Mouse (Mus musculus) CH12.LX (cell line): ENCODE measurements at regions not wholly inside any gene's neighbourhood (a gene's known extent, or its start where the extent isn't known, plus 50 kb on each side); places are given as distances from the start of the nearest gene placed in this dataset.

Source experiments
- DNase-seq: peaks from one replicate; pipeline ENCODE4 v3.0.0-alpha.2; 2013; ENCODE audit errors: extremely low read depth
- H3K27ac ChIP-seq: 2 replicates; pipeline ENCODE4 v1.5.1; 2012; ENCODE audit warnings: low read depth, mild to moderate bottlenecking, control low read depth, moderate library complexity; ENCODE audit not compliant: insufficient read depth
- H3K27me3 ChIP-seq: replicated peaks from 2 replicates; pipeline ENCODE3; 2012; ENCODE audit warnings: inconsistent platforms
- H3K36me3 ChIP-seq, 2 experiments: replicated peaks in 1 of 2; 2 replicates each; pipeline versions ENCODE3 to v1.6.1; 2012; ENCODE audit warnings: inconsistent platforms in 1 of 2, low read length in 1 of 2, mild to moderate bottlenecking in 1 of 2, mixed read lengths in 1 of 2, moderate library complexity in 1 of 2; ENCODE audit not compliant: control insufficient read depth in 1 of 2, insufficient read depth in 1 of 2
- H3K4me1 ChIP-seq, 2 experiments: 2 replicates each; pipeline ENCODE4 v1.6.1; 2012; ENCODE audit warnings: inconsistent platforms in 1 of 2, moderate library complexity in 1 of 2; ENCODE audit not compliant: insufficient read depth in 2 of 2, control insufficient read depth in 1 of 2
- H3K4me2 ChIP-seq: 2 replicates; pipeline ENCODE4 v1.6.1; 2012; ENCODE audit warnings: low read depth, mild to moderate bottlenecking, control low read depth; ENCODE audit not compliant: poor library complexity, insufficient read depth, severe bottlenecking
- H3K4me3 ChIP-seq, 3 experiments: fragments of 150-350 bp in 1 of 3; sonication (generic) in 1 of 3; replicated peaks in 1 of 3; 2 replicates each; pipeline versions ENCODE3 to v1.5.1; 2011 to 2012; ENCODE audit warnings: low read depth in 2 of 3, low read length in 2 of 3, mild to moderate bottlenecking in 2 of 3, moderate library complexity in 2 of 3, control low read depth in 1 of 3, improper control_type of control experiment in 1 of 3, inconsistent platforms in 1 of 3, mixed read lengths in 1 of 3; ENCODE audit not compliant: poor library complexity in 1 of 3
- H3K79me2 ChIP-seq: replicated peaks from 2 replicates; pipeline ENCODE4 v1.6.1; 2012; ENCODE audit warnings: mild to moderate bottlenecking, moderate library complexity; ENCODE audit not compliant: control insufficient read depth, poor library complexity, insufficient read depth, severe bottlenecking; ENCODE audit errors: extremely low read depth
- H3K9ac ChIP-seq: 2 replicates; pipeline ENCODE4 v1.6.1; 2012; ENCODE audit warnings: low read depth, mild to moderate bottlenecking, control low read depth, moderate library complexity; ENCODE audit not compliant: insufficient read depth
- H3K9me3 ChIP-seq: replicated peaks from 2 replicates; pipeline ENCODE3; 2012; ENCODE audit warnings: low read length, inconsistent platforms, mixed read lengths
- BHLHE40 ChIP-seq: IDR thresholded peaks from 2 replicates; pipeline ENCODE4 v1.6.1; 2011; ENCODE audit warnings: mild to moderate bottlenecking, low read depth, low read length, improper control_type of control experiment
- CHD2 ChIP-seq: IDR thresholded peaks from 2 replicates; pipeline ENCODE4 v1.6.1; 2011; ENCODE audit warnings: low read length, improper control_type of control experiment
- CTCF ChIP-seq, 2 experiments: IDR thresholded peaks in 1 of 2; conservative IDR thresholded peaks in 1 of 2; 2 replicates each; pipeline ENCODE4 v1.5.1; 2011 to 2012; ENCODE audit warnings: low read depth in 2 of 2, low read length in 2 of 2, improper control_type of control experiment in 1 of 2, inconsistent platforms in 1 of 2, mild to moderate bottlenecking in 1 of 2, moderate library complexity in 1 of 2
- E2F4 ChIP-seq: IDR thresholded peaks from 2 replicates; pipeline ENCODE4 v1.6.1; 2011; ENCODE audit warnings: low read depth, low read length, improper control_type of control experiment; ENCODE audit not compliant: insufficient replicate concordance
- EP300 ChIP-seq: IDR thresholded peaks from 2 replicates; pipeline ENCODE4 v1.6.1; 2011; ENCODE audit warnings: low read length, improper control_type of control experiment
- GABPA ChIP-seq: IDR thresholded peaks from 2 replicates; pipeline ENCODE4 v1.6.1; 2012; ENCODE audit warnings: low read depth, low read length, improper control_type of control experiment, inconsistent platforms; ENCODE audit not compliant: insufficient replicate concordance
- IRF4 ChIP-seq: IDR thresholded peaks from 2 replicates; pipeline ENCODE4 v1.6.1; 2014; ENCODE audit warnings: low read depth, mild to moderate bottlenecking, inconsistent platforms, low read length, improper control_type of control experiment
- JUN ChIP-seq: IDR thresholded peaks from 2 replicates; pipeline ENCODE4 v1.6.1; 2011; ENCODE audit warnings: low read depth, mild to moderate bottlenecking, low read length, improper control_type of control experiment, moderate library complexity; ENCODE audit not compliant: insufficient read depth
- JUND ChIP-seq: conservative IDR thresholded peaks from 2 replicates; pipeline ENCODE4 v1.6.1; 2011; ENCODE audit warnings: low read depth, low read length, improper control_type of control experiment
- KAT2A ChIP-seq: IDR thresholded peaks from 2 replicates; pipeline ENCODE4 v1.6.1; 2012; ENCODE audit warnings: low read length, improper control_type of control experiment, inconsistent platforms; ENCODE audit not compliant: insufficient replicate concordance
- MAFK ChIP-seq: IDR thresholded peaks from 2 replicates; pipeline ENCODE4 v1.6.1; 2011; ENCODE audit warnings: low read length, improper control_type of control experiment; ENCODE audit not compliant: insufficient replicate concordance
- MAX ChIP-seq: IDR thresholded peaks from 2 replicates; pipeline ENCODE4 v1.6.1; 2011; ENCODE audit warnings: low read length, improper control_type of control experiment
- MAZ ChIP-seq: IDR thresholded peaks from 2 replicates; pipeline ENCODE4 v1.6.1; 2012; ENCODE audit warnings: low read depth, mild to moderate bottlenecking, inconsistent platforms, low read length, improper control_type of control experiment, moderate library complexity
- MYC ChIP-seq: IDR thresholded peaks from 2 replicates; pipeline ENCODE4 v1.6.1; 2011; ENCODE audit warnings: low read depth, mild to moderate bottlenecking, improper control_type of control experiment, low read length
- POLR2A ChIP-seq: IDR thresholded peaks from 2 replicates; pipeline ENCODE4 v1.6.1; 2011; ENCODE audit warnings: low read depth, mild to moderate bottlenecking, improper control_type of control experiment, low read length
- POLR2AphosphoS2 ChIP-seq: IDR thresholded peaks from 2 replicates; pipeline ENCODE4 v1.6.1; 2011; ENCODE audit warnings: low read depth, low read length, improper control_type of control experiment
- RAD21 ChIP-seq: IDR thresholded peaks from 2 replicates; pipeline ENCODE4 v1.6.1; 2011; ENCODE audit warnings: low read depth, mild to moderate bottlenecking, low read length, improper control_type of control experiment, moderate library complexity
- RCOR1 ChIP-seq: conservative IDR thresholded peaks from 2 replicates; pipeline ENCODE4 v1.6.1; 2012; ENCODE audit warnings: low read depth, mild to moderate bottlenecking, inconsistent platforms, low read length, improper control_type of control experiment
- SIN3A ChIP-seq: IDR thresholded peaks from 2 replicates; pipeline ENCODE4 v1.6.1; 2012; ENCODE audit warnings: low read length, improper control_type of control experiment, inconsistent platforms
- SMC3 ChIP-seq: IDR thresholded peaks from 2 replicates; pipeline ENCODE4 v1.6.1; 2011; ENCODE audit warnings: low read depth, low read length, improper control_type of control experiment
- TBP ChIP-seq: conservative IDR thresholded peaks from 2 replicates; pipeline ENCODE4 v1.6.1; 2011; ENCODE audit warnings: low read depth, low read length, improper control_type of control experiment
- TCF12 ChIP-seq: IDR thresholded peaks from 2 replicates; pipeline ENCODE4 v1.6.1; 2014; ENCODE audit warnings: low read depth, mild to moderate bottlenecking, inconsistent platforms, low read length, improper control_type of control experiment
- USF2 ChIP-seq: conservative IDR thresholded peaks from 2 replicates; pipeline ENCODE4 v1.6.1; 2011; ENCODE audit warnings: low read depth, low read length, improper control_type of control experiment
- ZNF384 ChIP-seq: IDR thresholded peaks from 2 replicates; pipeline ENCODE4 v1.6.1; 2012; ENCODE audit warnings: low read depth, low read length, improper control_type of control experiment, inconsistent platforms
- dilution Hi-C: fragments of 300-500 bp; cut with MboI; formaldehyde crosslinking; loops from 2 replicates; pipeline ENCODE4 v1.14.3; 2020; ENCODE audit warnings: low sequenced_read_pairs; ENCODE audit not compliant: extremely low pct_unique_long_range_greater_than_20kb, extremely low pct_ligation_motif_present
- in situ Hi-C: fragments of 300-500 bp; cut with MboI; formaldehyde crosslinking; loops from 3 replicates; pipeline ENCODE4 v1.14.3; 2019; ENCODE audit warnings: low sequenced_read_pairs, low pct_ligation_motif_present, low pct_unique_long_range_greater_than_20kb, mixed read lengths

DNA sequence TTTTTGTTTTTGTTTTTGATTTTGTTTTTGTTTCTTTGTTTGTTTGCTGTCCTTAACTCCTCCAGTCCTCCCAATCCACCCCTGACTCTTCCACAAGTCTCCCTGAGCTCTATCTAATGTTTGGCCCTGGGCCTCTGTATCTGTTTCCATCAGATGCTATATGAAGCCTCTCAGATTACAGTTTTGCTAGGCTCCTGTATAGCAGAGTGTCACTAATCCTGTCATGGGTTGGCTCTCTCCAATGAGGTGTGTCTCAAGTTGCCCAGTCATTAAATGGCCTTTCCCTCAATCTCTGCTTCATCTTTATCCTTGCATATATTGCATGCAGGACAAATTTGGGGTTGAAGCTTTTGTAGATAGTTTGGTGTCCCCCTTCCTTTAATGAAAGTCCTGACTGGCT, 446.9 kb upstream of the Impg1 start:
- Histone ChIP-seq H3K79me2 (no peaks in the 10 kb centered on the region), H3K4me3 (no peak overlapping the region), H3K9me3 (no peaks in the 10 kb centered on the region), H3K4me2 (no peak overlapping the region), H3K9ac (no peak overlapping the region), H3K36me3 (no peaks in the 10 kb centered on the region), H3K4me1 (no peaks in the 10 kb centered on the region), H3K27me3 (no peaks in the 10 kb centered on the region), H3K27ac (no peak overlapping the region)
- dilution Hi-C loops: no loop called here
- no peak for DNase-seq
- in situ Hi-C loops: no loop called here
- TF ChIP-seq POLR2A (no peak), GABPA (no peak), POLR2AphosphoS2 (no peak), CHD2 (no peak), MAX (no peak), USF2 (no peak), CTCF (conservative IDR thresholded peaks at IDR 0.05 in 1 of 2, IDR thresholded peaks at IDR 0.05 in 1 of 2; ENCODE audit: low read depth in 2 of 2, low read length in 2 of 2) (no peak), ZNF384 (no peak), EP300 (no peak), RAD21 (no peak), JUND (no peak), JUN (no peak), MAZ (no peak), TBP (no peak), BHLHE40 (no peak), RCOR1 (no peak), TCF12 (no peak), E2F4 (no peak), SIN3A (no peak), SMC3 (no peak)

DNA sequence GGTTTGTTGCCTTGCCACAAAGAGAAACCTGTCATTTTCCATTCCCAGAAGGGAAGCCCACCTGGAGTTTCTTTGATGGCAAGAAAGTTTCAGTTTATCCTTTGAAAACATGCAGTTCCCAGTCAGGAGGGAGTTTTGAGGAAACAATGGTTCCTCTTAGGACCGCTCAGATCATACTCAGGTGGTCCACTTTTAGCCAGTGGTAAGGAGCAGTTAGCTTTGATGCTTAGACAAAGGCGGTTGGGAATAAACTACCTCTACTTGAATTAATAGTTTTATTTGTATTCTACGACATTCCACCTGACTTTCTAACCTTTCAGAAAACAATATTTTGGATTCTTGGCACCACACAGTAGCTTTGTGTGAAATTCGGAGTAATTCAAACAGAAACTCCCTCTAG, 401.5 kb upstream of the Impg1 start:
- no peaks in the 10 kb centered on the region for H3K36me3 ChIP-seq
- H3K27me3 ChIP-seq: no peaks in the 10 kb centered on the region

More for the DNA sequence above, 401.5 kb upstream of the Impg1 start:
- no peak overlapping the region for H3K4me2 ChIP-seq
- H3K4me3 ChIP-seq: no peak overlapping the region
- dilution Hi-C loops (no loop called here), in situ Hi-C loops (no loop called here)
- no peaks in the 10 kb centered on the region for H3K4me1 ChIP-seq
- no peak for DNase-seq
- no peak for TF ChIP-seq KAT2A
- no peak for TF ChIP-seq POLR2AphosphoS2
- no peak for TF ChIP-seq IRF4
- TF ChIP-seq SMC3: no peak
- TF ChIP-seq MYC: no peak
- no peak for TF ChIP-seq MAFK
- TF ChIP-seq CHD2: no peak
- TF ChIP-seq TCF12: no peak
- no peak for TF ChIP-seq USF2
- H3K27ac ChIP-seq: no peak overlapping the region
- H3K9ac ChIP-seq: no peak overlapping the region
- no peaks in the 10 kb centered on the region for H3K79me2 ChIP-seq
- H3K9me3 ChIP-seq: no peaks in the 10 kb centered on the region
